Mouse (Mus musculus) thymus, adult 2 months (tissue): ENCODE measurements around the gene Add1. TPM values are rescaled to one million over a fixed set of nuclear protein-coding genes. Genes with fewer than 3 reads are reported as not detected.
"Not testable (repeated sequence)": the region's sequence is repeated elsewhere in the genome, so short reads cannot be mapped to it uniquely, and the experiment has no call there.

Source experiments
- DNase-seq: peaks from one replicate; pipeline ENCODE4 v3.0.0; 2021
- H3K27ac ChIP-seq: fragments of 200-500 bp; 2 replicates; pipeline ENCODE4 v1.5.1; 2012; ENCODE audit warnings: low read length, control low read depth; ENCODE audit not compliant: control insufficient read depth, insufficient read depth
- H3K27me3 ChIP-seq: fragments of 200-500 bp; 2 replicates; pipeline ENCODE4 v1.6.1; 2012; ENCODE audit warnings: mild to moderate bottlenecking, low read length, moderate library complexity, mixed read lengths; ENCODE audit not compliant: control insufficient read depth, insufficient read depth
- H3K36me3 ChIP-seq: fragments of 200-500 bp; 2 replicates; pipeline ENCODE4 v1.6.1; 2012; ENCODE audit warnings: mild to moderate bottlenecking, low read length, moderate library complexity; ENCODE audit not compliant: control insufficient read depth, insufficient read depth
- H3K4me1 ChIP-seq: fragments of 200-500 bp; replicated peaks from 2 replicates; pipeline ENCODE4 v1.6.1; 2012; ENCODE audit warnings: low read length; ENCODE audit not compliant: control insufficient read depth, insufficient read depth
- H3K4me3 ChIP-seq: fragments of 200-500 bp; 2 replicates; pipeline ENCODE4 v1.5.1; 2012; ENCODE audit warnings: mild to moderate bottlenecking, low read length, control low read depth, moderate library complexity; ENCODE audit not compliant: control insufficient read depth, insufficient read depth
- CTCF ChIP-seq: fragments of 200-500 bp; IDR thresholded peaks from 2 replicates; pipeline ENCODE4 v1.5.1; 2012; ENCODE audit warnings: mild to moderate bottlenecking, control low read depth, low read length, moderate library complexity, borderline replicate concordance; ENCODE audit not compliant: control insufficient read depth, poor library complexity, insufficient read depth; ENCODE audit errors: extremely low read depth
- POLR2A ChIP-seq: fragments of 200-500 bp; IDR thresholded peaks from 2 replicates; pipeline ENCODE4 v1.6.1; 2012; ENCODE audit warnings: mild to moderate bottlenecking, low read length, control low read depth, moderate library complexity; ENCODE audit not compliant: control insufficient read depth, poor library complexity, insufficient read depth; ENCODE audit errors: extremely low read depth
- WGBS: fragments of 180-500 bp; shearing (Covaris S2); methylation state at CpG from one replicate; pipeline ENCODE4 v1.1.7; 2018; 5-methylcytosine and 5-hydroxymethylcytosine counted together
- polyA plus RNA-seq: library from polyadenylated mRNA; depleted of rRNA; stranded (reverse); fragments of >200 nt; gene quantifications from 2 replicates; pipeline ENCODE4 v1.2.3, GENCODE M21; 2012

The Add1 gene
- polyA plus RNA-seq, 1 experiment, result 224 TPM

- H3K36me3 ChIP-seq, result peaks cover 5% of the 10 kb centered on the region
- no peak for DNase-seq
Measured at GRCm38 (mm10) chr5:34565545-34566283, 7.8 kb upstream of the Add1 start.

GRCm38 (mm10) chr5:34571551-34571950, 1.9 kb upstream of the Add1 start:
- 94% methylated on average over 3 of the region's 3 CpGs for WGBS
- TF ChIP-seq POLR2A (no peak), CTCF (no peak)
- no peak overlapping the region for H3K4me3 ChIP-seq

More at GRCm38 (mm10) chr5:34565545-34566283, 7.8 kb upstream of the Add1 start:
- 81% methylated on average over 7 of the region's 7 CpGs for WGBS
- Histone ChIP-seq H3K4me1 (no peaks in the 10 kb centered on the region), H3K27me3 (no peaks in the 10 kb centered on the region), H3K27ac (no peak overlapping the region), H3K4me3 (no peak overlapping the region)
- no peak for TF ChIP-seq CTCF

GRCm38 (mm10) chr5:34572568-34572967, 896 bp upstream of the Add1 start:
- Histone ChIP-seq H3K4me3 (peak overlapping the region; percentile 90), H3K27ac (peak overlapping the region; percentile 79)
- WGBS, result 81% methylated on average over 4 of the region's 4 CpGs

More at GRCm38 (mm10) chr5:34571551-34571950, 1.9 kb upstream of the Add1 start:
- no peak for DNase-seq
- H3K27ac ChIP-seq, result no peak overlapping the region
- H3K27me3 ChIP-seq, result no peaks in the 10 kb centered on the region
- peaks cover 12% of the 10 kb centered on the region for H3K4me1 ChIP-seq
- no peaks in the 10 kb centered on the region for H3K36me3 ChIP-seq

GRCm38 (mm10) chr5:34574721-34575120, 1.3 kb downstream of the Add1 start:
- H3K27me3 ChIP-seq, result no peaks in the 10 kb centered on the region
- peak overlapping the region; percentile 39 for H3K4me3 ChIP-seq

More at GRCm38 (mm10) chr5:34572568-34572967, 896 bp upstream of the Add1 start:
- peaks cover 12% of the 10 kb centered on the region for H3K4me1 ChIP-seq
- DNase-seq, H3K27me3 ChIP-seq, H3K36me3 ChIP-seq: not testable (repeated sequence)

GRCm38 (mm10) chr5:34576286-34576685, 2.8 kb downstream of the Add1 start:
- 91% methylated on average over 1 of the region's 1 CpGs for WGBS
- peaks cover 12% of the 10 kb centered on the region for H3K4me1 ChIP-seq
- TF ChIP-seq POLR2A, result no peak
- no peak for TF ChIP-seq CTCF
- no peak overlapping the region for H3K27ac ChIP-seq
- no peaks in the 10 kb centered on the region for H3K36me3 ChIP-seq
- no peak overlapping the region for H3K4me3 ChIP-seq
- H3K27me3 ChIP-seq, result no peaks in the 10 kb centered on the region
- no peak for DNase-seq

More at GRCm38 (mm10) chr5:34574721-34575120, 1.3 kb downstream of the Add1 start:
- peak overlapping the region; percentile 66; the same call in 1 of the 2 replicates for H3K27ac ChIP-seq
- 9% methylated on average over 10 of the region's 10 CpGs for WGBS
- H3K4me1 ChIP-seq, result peaks cover 12% of the 10 kb centered on the region
- DNase-seq, result no peak
- no peaks in the 10 kb centered on the region for H3K36me3 ChIP-seq
- no peak for TF ChIP-seq CTCF
- TF ChIP-seq POLR2A, result no peak

- Histone ChIP-seq H3K36me3 (no peaks in the 10 kb centered on the region), H3K4me3 (no peak overlapping the region), H3K27ac (no peak overlapping the region), H3K27me3 (no peaks in the 10 kb centered on the region), H3K4me1 (peaks cover 7% of the 10 kb centered on the region)
- DNase-seq, result no peak
- over 99% methylated on average over 7 of the region's 7 CpGs for WGBS
- TF ChIP-seq POLR2A (no peak), CTCF (no peak)
Measured at GRCm38 (mm10) chr5:34578038-34578655, 4.7 kb downstream of the Add1 start.
